ENCODE assay signal across 8 mouse cellular contexts in genomic region chr9:122687170-122687569, GRCm38 (mm10). TPM values are rescaled to one million over a fixed set of nuclear protein-coding genes. Genes with fewer than 3 reads are reported as not detected.
DNase-seq lines count a peak whose midpoint lies in the region; ATAC-seq lines count a peak whose summit lies in the region.

No protein-coding gene starts in this region.

- ATAC-seq in monocyte, adult 5-6 weeks (replicated peaks; ENCODE audit: insufficient number of reproducible peaks, low FRiP score, low TSS enrichment, poor library complexity, severe bottlenecking), result no peak

- peak; percentile 62 to 65 for DNase-seq in cerebellum, postnatal 14 days
- no peak for DNase-seq in cerebellum, adult 11-12 months
- peak; percentile 48 to 74 for DNase-seq in layer of hippocampus, adult 18-20 months (ENCODE audit: low spot score in 2 of 2)
- no peak for DNase-seq in layer of hippocampus, postnatal 25 days (ENCODE audit: extremely low spot score in 1 of 2, low spot score in 1 of 2)
- peak; percentile 30 for DNase-seq in Muller cell, postnatal 12 days (ENCODE audit: inconsistent ontology term)
- DNase-seq in layer of hippocampus, adult 9-11 months, result peak; percentile 29
- DNase-seq in urinary bladder, postnatal 10 days (ENCODE audit: low spot score), result no peak

RNA-seq across cellular contexts. Expression of gene Topaz1, which starts 60.0 kb away (rescaled TPM):
- not detected for total RNA-seq in layer of hippocampus, adult 18-20 months (2021)
- total RNA-seq in layer of hippocampus, postnatal 25 days (2021), result not detected
- total RNA-seq in monocyte, adult 5-6 weeks (2017), result not detected in 3 replicates

Comparison
In these comparisons a context has a peak if more than half of its experiments do, and no peak if none do; other contexts are left out.
1. DNase-seq: peak in cerebellum, postnatal 14 days (2 of 2), layer of hippocampus, adult 18-20 months (2 of 2), Muller cell, postnatal 12 days (single experiment) and layer of hippocampus, adult 9-11 months (single experiment); none in cerebellum, adult 11-12 months (single experiment), layer of hippocampus, postnatal 25 days (0 of 2) and urinary bladder, postnatal 10 days (single experiment).